Mouse (Mus musculus): ENCODE data around the gene 1110017D15Rik. TPM values are rescaled to one million over a fixed set of nuclear protein-coding genes. Genes with fewer than 3 reads are reported as not detected.
A peak's percentile ranks its signal among the peaks of the same experiment; 100 is the strongest.

Gene 1110017D15Rik
- polyA plus RNA-seq, 1 experiment from 2014 or later = 0.61 TPM

DNA sequence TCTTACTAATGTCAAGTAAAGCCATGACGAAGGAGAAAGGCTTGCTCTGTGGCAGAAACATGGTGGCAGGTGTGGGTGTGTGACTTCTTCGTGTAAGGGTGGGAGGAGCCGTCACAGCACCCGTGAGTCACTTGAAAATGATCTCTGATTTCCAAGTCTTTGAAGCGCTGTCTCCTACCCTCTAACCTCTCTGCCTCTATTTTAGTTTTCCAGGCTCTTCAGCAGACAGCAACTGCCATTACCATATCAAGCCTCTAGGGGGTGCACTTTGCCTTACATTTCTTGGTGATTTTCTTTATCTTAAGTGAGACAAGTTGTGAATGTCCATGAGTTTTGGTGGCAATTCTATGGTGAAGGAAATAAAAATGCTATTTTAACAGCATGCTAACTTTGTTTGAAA is 5.7 kb upstream of the 1110017D15Rik start:
- Histone ChIP-seq H3K27me3 (replicated peaks; ENCODE audit: control insufficient read depth, insufficient read depth, low read length) (peaks cover 4% of the 10 kb centered on the region; the same call in 1 of the 2 replicates), H3K9ac (ENCODE audit: low read length) (no peak overlapping the region), H3K36me3 (ENCODE audit: control insufficient read depth, insufficient read depth, low read length) (no peaks in the 10 kb centered on the region), H3K9me3 (ENCODE audit: control insufficient read depth, low read length) (no peaks in the 10 kb centered on the region), H3K4me2 (ENCODE audit: low read length) (no peak overlapping the region), H3K4me1 (replicated peaks; ENCODE audit: control insufficient read depth, insufficient read depth, low read length) (no peaks in the 10 kb centered on the region), H3K27ac (ENCODE audit: low read depth) (no peak overlapping the region), H3K4me3 (ENCODE audit: low read depth, low read length) (no peak overlapping the region)
- DNase-seq (ENCODE audit: low spot score) (no peak), ATAC-seq (replicated peaks; ENCODE audit: low FRiP score, low TSS enrichment, low read depth) (no peak)
- 46% methylated on average over 5 of the region's 5 CpGs for WGBS

GRCm38 (mm10) chr4:41522136-41522535 is 5.0 kb upstream of the 1110017D15Rik start:
- ATAC-seq (replicated peaks; ENCODE audit: low FRiP score, low TSS enrichment, low read depth) (no peak), DNase-seq (ENCODE audit: low spot score) (no peak)
- H3K36me3 ChIP-seq (ENCODE audit: control insufficient read depth, insufficient read depth, low read length) = no peaks in the 10 kb centered on the region
- H3K4me3 ChIP-seq (ENCODE audit: low read depth, low read length) = no peak overlapping the region
- no peaks in the 10 kb centered on the region for H3K4me1 ChIP-seq (replicated peaks; ENCODE audit: control insufficient read depth, insufficient read depth, low read length)
- no peaks in the 10 kb centered on the region for H3K9me3 ChIP-seq (ENCODE audit: control insufficient read depth, low read length)
- H3K27me3 ChIP-seq (replicated peaks; ENCODE audit: control insufficient read depth, insufficient read depth, low read length) = 0 out of 2 replicates have a peak, but pooled peaks cover 4% of the 10 kb centered on the region
- 72% methylated on average over 6 of the region's 6 CpGs for whole genome bisulfite sequencing
- H3K27ac ChIP-seq (ENCODE audit: low read depth) = no peak overlapping the region
- no peak overlapping the region for H3K9ac ChIP-seq (ENCODE audit: low read length)
- no peak overlapping the region for H3K4me2 ChIP-seq (ENCODE audit: low read length)

DNA sequence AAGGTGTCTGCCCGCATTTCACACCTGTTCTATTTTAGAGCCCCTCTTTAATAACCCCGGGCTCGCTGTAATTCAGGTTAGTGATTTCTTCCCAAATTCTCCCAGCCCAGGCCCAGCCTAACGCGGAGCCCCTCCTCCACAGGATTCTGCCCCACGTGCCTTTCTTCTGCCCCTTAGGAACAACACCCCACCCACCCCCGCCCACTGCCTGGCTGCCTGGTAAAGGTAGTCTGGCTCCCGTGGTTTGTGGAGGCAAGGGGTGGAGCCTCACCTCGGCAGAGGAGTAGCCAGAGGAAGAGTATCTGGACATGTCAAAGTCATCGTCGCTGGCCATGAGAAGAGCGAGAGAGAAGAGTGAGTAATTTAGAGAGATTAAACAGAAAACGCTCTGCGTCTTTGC is 3.5 kb upstream of the 1110017D15Rik start:
- Histone ChIP-seq H3K27me3 (replicated peaks; ENCODE audit: control insufficient read depth, insufficient read depth, low read length) (0 out of 2 replicates have a peak, but pooled peaks cover 4% of the 10 kb centered on the region), H3K9ac (ENCODE audit: low read length) (no peak overlapping the region), H3K4me2 (ENCODE audit: low read length) (no peak overlapping the region), H3K27ac (ENCODE audit: low read depth) (no peak overlapping the region), H3K4me3 (ENCODE audit: low read depth, low read length) (no peak overlapping the region), H3K36me3 (ENCODE audit: control insufficient read depth, insufficient read depth, low read length) (no peaks in the 10 kb centered on the region), H3K9me3 (ENCODE audit: control insufficient read depth, low read length) (no peaks in the 10 kb centered on the region), H3K4me1 (replicated peaks; ENCODE audit: control insufficient read depth, insufficient read depth, low read length) (no peaks in the 10 kb centered on the region)
- ATAC-seq (replicated peaks; ENCODE audit: low FRiP score, low TSS enrichment, low read depth) (no peak), DNase-seq (ENCODE audit: low spot score) (no peak)
- WGBS = 33% methylated on average over 14 of the region's 14 CpGs

DNA sequence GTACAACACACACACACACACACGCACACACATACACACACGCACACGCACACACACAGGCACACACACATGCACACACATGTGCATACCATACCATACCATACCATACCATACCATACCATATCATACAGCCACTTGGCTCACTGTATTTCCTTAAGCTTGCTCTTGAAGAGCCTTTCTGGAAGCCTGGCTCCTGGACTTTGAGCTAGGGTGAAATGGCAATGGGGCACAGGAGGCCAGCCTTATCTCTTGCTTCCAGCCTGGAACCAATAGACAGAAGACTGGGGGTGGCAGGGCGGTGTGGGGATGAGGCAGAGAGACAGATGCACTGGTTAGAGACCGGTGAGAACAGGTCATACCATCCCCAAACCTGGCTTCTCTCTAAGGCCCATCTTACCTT is 2.1 kb upstream of the 1110017D15Rik start:
- Histone ChIP-seq H3K4me3 (ENCODE audit: low read depth, low read length) (no peak overlapping the region), H3K4me2 (ENCODE audit: low read length) (no peak overlapping the region), H3K27ac (ENCODE audit: low read depth) (no peak overlapping the region), H3K9me3 (ENCODE audit: control insufficient read depth, low read length) (no peaks in the 10 kb centered on the region), H3K27me3 (replicated peaks; ENCODE audit: control insufficient read depth, insufficient read depth, low read length) (0 out of 2 replicates have a peak, but pooled peaks cover 4% of the 10 kb centered on the region), H3K36me3 (ENCODE audit: control insufficient read depth, insufficient read depth, low read length) (no peaks in the 10 kb centered on the region), H3K9ac (ENCODE audit: low read length) (no peak overlapping the region), H3K4me1 (replicated peaks; ENCODE audit: control insufficient read depth, insufficient read depth, low read length) (no peaks in the 10 kb centered on the region)
- DNase-seq (ENCODE audit: low spot score) = no peak
- WGBS = 87% methylated on average over 5 of the region's 5 CpGs
- ATAC-seq (replicated peaks; ENCODE audit: low FRiP score, low TSS enrichment, low read depth) = no peak

DNA sequence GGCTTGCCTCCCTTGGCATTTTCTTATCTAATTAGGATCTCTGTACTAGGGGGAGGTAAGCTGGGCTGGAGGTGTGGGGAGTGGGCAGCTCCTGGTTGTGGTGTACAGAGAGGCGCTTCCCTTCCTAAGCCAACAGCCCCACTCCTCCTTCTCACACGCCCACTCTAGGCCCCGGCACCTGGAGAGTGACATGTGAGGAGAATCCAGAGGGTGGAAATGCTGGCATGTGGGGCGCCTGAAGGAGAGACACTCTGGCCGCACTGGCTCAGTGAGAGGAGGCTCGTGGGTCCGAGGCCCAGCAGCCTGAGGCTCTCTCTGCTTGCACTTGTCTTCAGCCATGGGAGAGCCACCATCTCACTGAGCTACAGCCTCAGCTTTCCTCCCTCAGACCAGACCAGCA is 1.2 kb upstream of the 1110017D15Rik start:
- H3K27me3 ChIP-seq (replicated peaks; ENCODE audit: control insufficient read depth, insufficient read depth, low read length) = 0 out of 2 replicates have a peak, but pooled peaks cover 4% of the 10 kb centered on the region
- H3K9ac ChIP-seq (ENCODE audit: low read length) = no peak overlapping the region
- no peaks in the 10 kb centered on the region for H3K9me3 ChIP-seq (ENCODE audit: control insufficient read depth, low read length)
- no peaks in the 10 kb centered on the region for H3K4me1 ChIP-seq (replicated peaks; ENCODE audit: control insufficient read depth, insufficient read depth, low read length)
- ATAC-seq (replicated peaks; ENCODE audit: low FRiP score, low TSS enrichment, low read depth) (no peak), DNase-seq (ENCODE audit: low spot score) (no peak)
- H3K4me2 ChIP-seq (ENCODE audit: low read length) = no peak overlapping the region
- H3K4me3 ChIP-seq (ENCODE audit: low read depth, low read length) = no peak overlapping the region
- WGBS = 71% methylated on average over 7 of the region's 7 CpGs
- no peaks in the 10 kb centered on the region for H3K36me3 ChIP-seq (ENCODE audit: control insufficient read depth, insufficient read depth, low read length)
- H3K27ac ChIP-seq (ENCODE audit: low read depth) = no peak overlapping the region

DNA sequence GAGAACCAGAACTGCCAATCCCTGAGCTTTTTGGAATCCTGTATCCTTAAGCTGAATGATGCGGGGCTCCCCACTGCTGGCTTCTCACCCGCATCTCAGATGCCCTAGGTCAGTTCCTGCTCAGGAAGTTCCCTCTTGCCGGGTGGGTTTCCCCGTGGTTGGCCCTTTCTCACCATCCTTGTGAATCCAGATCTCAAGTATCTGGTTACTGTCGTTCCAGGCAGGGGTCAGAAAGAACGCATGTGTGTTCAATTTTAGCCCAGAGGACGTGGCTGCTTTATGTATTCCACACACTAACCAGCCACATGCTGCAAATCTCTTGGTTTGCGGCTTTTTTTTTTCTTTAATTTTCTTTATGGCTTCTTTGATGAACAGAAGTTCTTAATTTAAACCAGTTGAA is 3.4 kb downstream of the 1110017D15Rik start:
- ATAC-seq (replicated peaks; ENCODE audit: low FRiP score, low TSS enrichment, low read depth) = no peak
- H3K4me2 ChIP-seq (ENCODE audit: low read length) = no peak overlapping the region
- no peaks in the 10 kb centered on the region for H3K9me3 ChIP-seq (ENCODE audit: control insufficient read depth, low read length)
- no peak for DNase-seq (ENCODE audit: low spot score)
- no peaks in the 10 kb centered on the region; the same call in 1 of the 2 replicates for H3K27me3 ChIP-seq (replicated peaks; ENCODE audit: control insufficient read depth, insufficient read depth, low read length)
- H3K27ac ChIP-seq (ENCODE audit: low read depth) = no peak overlapping the region
- H3K4me3 ChIP-seq (ENCODE audit: low read depth, low read length) = no peak overlapping the region
- H3K9ac ChIP-seq (ENCODE audit: low read length) = no peak overlapping the region
- H3K36me3 ChIP-seq (ENCODE audit: control insufficient read depth, insufficient read depth, low read length) = no peaks in the 10 kb centered on the region
- H3K4me1 ChIP-seq (replicated peaks; ENCODE audit: control insufficient read depth, insufficient read depth, low read length) = no peaks in the 10 kb centered on the region
- WGBS = 18% methylated on average over 8 of the region's 8 CpGs

DNA sequence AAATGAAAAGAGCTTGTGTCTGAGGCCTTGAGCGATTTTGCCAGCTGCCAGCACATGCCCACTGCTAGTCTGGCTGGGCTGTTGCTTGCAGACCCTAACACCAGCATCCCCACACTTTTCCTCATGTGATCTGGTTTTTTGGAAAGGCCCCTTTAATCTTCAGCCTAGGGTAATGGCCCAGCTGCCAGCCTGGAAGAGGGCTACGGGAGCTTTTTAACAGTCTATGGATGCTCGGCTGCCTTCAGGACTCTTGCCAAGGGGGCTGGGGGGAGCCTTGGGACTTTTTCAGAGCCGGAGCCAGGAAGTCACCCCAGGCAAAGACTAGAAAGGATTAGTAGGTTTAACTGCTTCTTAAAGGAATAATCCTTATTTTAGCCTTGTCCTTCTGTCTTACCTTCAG is 3.8 kb downstream of the 1110017D15Rik start:
- ATAC-seq (replicated peaks; ENCODE audit: low FRiP score, low TSS enrichment, low read depth) = no peak
- Histone ChIP-seq H3K27me3 (replicated peaks; ENCODE audit: control insufficient read depth, insufficient read depth, low read length) (no peaks in the 10 kb centered on the region; the same call in 1 of the 2 replicates), H3K36me3 (ENCODE audit: control insufficient read depth, insufficient read depth, low read length) (no peaks in the 10 kb centered on the region), H3K27ac (ENCODE audit: low read depth) (no peak overlapping the region), H3K4me1 (replicated peaks; ENCODE audit: control insufficient read depth, insufficient read depth, low read length) (no peaks in the 10 kb centered on the region), H3K9ac (ENCODE audit: low read length) (no peak overlapping the region), H3K9me3 (ENCODE audit: control insufficient read depth, low read length) (no peaks in the 10 kb centered on the region), H3K4me2 (ENCODE audit: low read length) (no peak overlapping the region), H3K4me3 (ENCODE audit: low read depth, low read length) (no peak overlapping the region)
- 34% methylated on average over 4 of the region's 4 CpGs for WGBS
- no peak for DNase-seq (ENCODE audit: low spot score)

DNA sequence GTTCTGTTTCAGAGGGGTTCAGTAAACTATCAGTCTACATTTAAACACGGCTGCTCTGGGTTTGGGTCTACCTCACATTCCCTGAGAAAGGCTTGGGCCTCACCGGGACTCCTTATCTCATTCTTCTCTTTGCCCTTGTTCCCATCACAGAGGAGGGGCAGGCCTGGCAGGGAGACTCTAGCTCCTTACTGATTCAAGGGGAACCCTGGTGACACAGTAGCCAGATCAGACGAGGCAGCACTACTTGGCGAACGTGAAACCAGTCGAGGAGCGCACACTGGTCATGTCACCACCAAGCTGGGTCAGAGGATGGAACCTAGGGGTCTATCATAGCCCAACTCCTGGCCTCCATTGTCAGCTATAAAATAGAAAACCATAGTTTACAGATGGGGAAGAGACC is 9.1 kb downstream of the 1110017D15Rik start:
- no peaks in the 10 kb centered on the region; the same call in 1 of the 2 replicates for H3K27me3 ChIP-seq (replicated peaks; ENCODE audit: control insufficient read depth, insufficient read depth, low read length)
- no peak overlapping the region for H3K9ac ChIP-seq (ENCODE audit: low read length)
- no peak overlapping the region for H3K4me3 ChIP-seq (ENCODE audit: low read depth, low read length)
- H3K9me3 ChIP-seq (ENCODE audit: control insufficient read depth, low read length) = no peaks in the 10 kb centered on the region
- DNase-seq (ENCODE audit: low spot score) = no peak
- no peak overlapping the region for H3K27ac ChIP-seq (ENCODE audit: low read depth)
- WGBS = 46% methylated on average over 7 of the region's 7 CpGs
- ATAC-seq (replicated peaks; ENCODE audit: low FRiP score, low TSS enrichment, low read depth) = no peak
- H3K4me2 ChIP-seq (ENCODE audit: low read length) = no peak overlapping the region
- H3K4me1 ChIP-seq (replicated peaks; ENCODE audit: control insufficient read depth, insufficient read depth, low read length) = no peaks in the 10 kb centered on the region
- no peaks in the 10 kb centered on the region for H3K36me3 ChIP-seq (ENCODE audit: control insufficient read depth, insufficient read depth, low read length)

DNA sequence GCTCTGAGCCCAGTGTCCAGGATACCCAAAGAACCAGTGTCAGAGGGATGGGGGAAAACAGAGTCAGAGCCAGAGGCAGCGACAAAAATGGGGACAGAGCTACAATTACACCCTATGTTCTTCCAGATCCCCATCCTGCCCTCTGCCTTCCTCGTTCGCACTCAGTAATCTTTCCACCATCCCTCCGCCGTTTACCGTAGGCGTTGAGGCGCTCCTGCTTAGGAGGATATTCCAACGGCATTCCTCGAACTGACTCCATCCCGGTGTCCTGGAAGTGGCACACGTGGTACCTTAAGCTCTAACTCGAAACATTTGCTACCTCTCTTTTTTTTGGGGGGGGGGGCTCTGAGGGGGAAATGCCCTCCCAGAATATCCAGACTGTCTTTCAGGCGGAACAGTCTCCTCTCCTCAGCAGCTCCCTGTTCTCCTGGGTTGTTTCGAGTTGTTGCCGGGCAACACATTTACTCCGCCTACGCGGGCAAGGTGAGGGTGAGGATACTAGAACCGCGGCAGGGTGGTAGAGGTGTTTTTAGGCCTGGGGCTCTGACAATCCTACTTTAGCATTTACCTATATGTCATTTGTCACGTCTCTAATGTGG is 9.7 kb downstream of the 1110017D15Rik start:
- H3K4me2 ChIP-seq (ENCODE audit: low read length) = peak overlapping the region; percentile 65

More for the DNA sequence above, 9.7 kb downstream of the 1110017D15Rik start:
- no peak for DNase-seq (ENCODE audit: low spot score)
- ATAC-seq (replicated peaks; ENCODE audit: low FRiP score, low TSS enrichment, low read depth) = peak; percentile 14; the same call in 1 of the 2 replicates
- peak overlapping the region; percentile 49 for H3K4me3 ChIP-seq (ENCODE audit: low read depth, low read length)
- H3K4me1 ChIP-seq (replicated peaks; ENCODE audit: control insufficient read depth, insufficient read depth, low read length) = peaks cover 2% of the 10 kb centered on the region; the same call in 1 of the 2 replicates
- peak overlapping the region; percentile 34 for H3K9ac ChIP-seq (ENCODE audit: low read length)
- H3K36me3 ChIP-seq (ENCODE audit: control insufficient read depth, insufficient read depth, low read length) = no peaks in the 10 kb centered on the region
- no peaks in the 10 kb centered on the region; the same call in 1 of the 2 replicates for H3K27me3 ChIP-seq (replicated peaks; ENCODE audit: control insufficient read depth, insufficient read depth, low read length)
- H3K9me3 ChIP-seq (ENCODE audit: control insufficient read depth, low read length) = no peaks in the 10 kb centered on the region
- 3% methylated on average over 22 of the region's 22 CpGs for WGBS
- no peak overlapping the region for H3K27ac ChIP-seq (ENCODE audit: low read depth)

Data from intestine, embryonic 14.5 days (tissue).